Mouse (Mus musculus) gonadal fat pad, adult 2 months (tissue): ENCODE measurements around the gene Taok2. TPM values are rescaled to one million over a fixed set of nuclear protein-coding genes. Genes with fewer than 3 reads are reported as not detected.

Source experiments
- DNase-seq: peaks from one replicate; pipeline ENCODE4 v3.0.0-alpha.2; 2012; ENCODE audit warnings: low read depth
- polyA plus RNA-seq: library from polyadenylated mRNA; depleted of rRNA; stranded (reverse); fragments of >200 nt; gene quantifications from 2 replicates; pipeline ENCODE4 v1.2.3, GENCODE M21; 2012; rRNA removed

Taok2 gene
- polyA plus RNA-seq, 1 experiment: 62.6 TPM

- DNase-seq: no peak
Measured at GRCm38 (mm10) chr7:126825952-126826351, 58.6 kb downstream of the Taok2 start.

- DNase-seq: no peak
Measured at GRCm38 (mm10) chr7:126825403-126825802, 59.1 kb downstream of the Taok2 start.

DNA sequence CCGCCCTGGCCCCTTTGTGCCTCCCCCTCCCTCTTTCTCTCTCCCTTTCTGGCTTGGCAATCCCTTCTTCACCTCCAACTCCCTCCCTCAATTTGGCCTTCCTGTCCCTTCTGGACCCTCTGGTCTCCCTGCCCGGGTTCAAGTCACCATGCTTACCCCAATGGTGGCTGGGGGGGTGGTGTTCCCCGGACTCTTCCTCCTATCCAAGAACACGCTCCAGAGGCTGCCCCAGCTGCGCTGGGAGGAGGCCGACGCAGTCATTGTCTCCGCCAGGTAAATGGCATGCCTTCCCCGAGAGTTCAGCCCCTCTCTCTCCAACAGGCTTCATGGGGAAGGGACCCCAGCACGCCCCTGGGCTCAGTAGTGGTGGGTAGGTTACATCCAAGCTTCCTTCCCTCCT lies 60.6 kb downstream of the Taok2 start:
- DNase-seq: no peak

DNA sequence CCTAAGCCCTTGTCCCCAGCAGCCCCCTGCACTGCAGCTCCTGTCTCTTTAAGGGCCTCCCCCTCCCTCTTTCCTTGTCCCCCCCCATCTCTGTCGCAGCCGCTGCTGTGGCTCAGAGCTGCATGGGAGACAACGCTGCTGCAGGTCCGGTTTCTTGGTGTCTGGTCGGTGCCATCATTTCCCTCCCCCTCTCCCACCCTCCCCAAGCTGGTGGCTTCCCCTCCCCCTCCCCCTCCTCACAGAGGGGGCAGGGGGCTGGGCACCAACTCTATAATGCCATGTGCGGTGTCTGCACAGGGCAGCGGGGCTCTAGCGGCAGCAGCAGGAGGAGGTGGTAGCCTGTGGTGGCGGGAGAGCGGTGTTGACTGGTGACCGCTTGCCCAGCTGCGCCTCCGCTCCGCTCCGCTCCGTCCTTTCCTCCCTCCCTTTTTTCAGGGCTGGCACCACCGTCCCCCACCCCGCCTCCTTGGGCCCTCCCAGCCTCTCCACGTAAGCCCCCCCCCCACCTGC lies 61.2 kb downstream of the Taok2 start:
- no peak for DNase-seq

GRCm38 (mm10) chr7:126822741-126823140 lies 61.8 kb downstream of the Taok2 start:
- no peak for DNase-seq

GRCm38 (mm10) chr7:126821835-126822511 lies 62.5 kb downstream of the Taok2 start:
- no peak for DNase-seq

DNA sequence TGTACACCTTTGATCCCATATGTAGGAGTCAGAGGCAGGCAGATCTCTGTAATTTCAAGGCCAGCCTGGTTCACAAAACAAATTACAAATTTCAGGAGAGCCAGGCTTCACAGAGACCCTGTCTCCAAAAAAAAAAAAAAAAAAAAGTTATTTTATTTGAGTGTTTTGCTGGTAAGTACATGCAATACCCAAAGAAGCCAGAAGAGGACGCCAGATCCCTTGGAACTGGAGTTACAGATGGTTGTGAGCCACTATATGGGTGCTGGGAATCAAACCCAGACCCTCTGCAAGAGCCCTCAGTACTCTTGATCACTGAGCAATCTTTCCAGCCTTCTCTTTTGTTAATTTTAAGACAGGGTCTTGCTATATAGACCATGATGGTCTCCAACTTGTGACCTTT lies 65.7 kb downstream of the Taok2 start:
- DNase-seq: no peak

DNA sequence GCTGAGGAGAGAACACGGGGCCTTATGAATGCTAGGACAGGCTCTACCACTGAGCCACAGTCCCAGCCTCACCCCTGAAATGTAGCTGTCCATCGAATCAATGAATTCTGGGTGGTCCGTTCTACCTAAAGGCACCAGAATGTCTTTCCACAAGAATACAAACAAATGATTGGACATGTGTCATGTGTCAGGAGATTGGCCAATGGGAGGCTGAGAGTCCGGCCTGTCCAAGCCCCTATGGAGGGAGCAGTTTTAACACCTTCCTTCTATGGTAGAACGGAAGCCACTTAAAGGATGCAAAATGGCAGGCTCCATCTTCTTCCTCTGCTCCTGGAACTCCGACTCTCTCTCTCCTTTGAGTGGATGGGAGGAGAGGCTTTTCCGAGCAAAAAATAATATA lies 66.9 kb downstream of the Taok2 start:
- DNase-seq: no peak

GRCm38 (mm10) chr7:126816494-126816893 lies 68.0 kb downstream of the Taok2 start:
- no peak for DNase-seq

- no peak for DNase-seq
Measured at GRCm38 (mm10) chr7:126815726-126816222, 68.7 kb downstream of the Taok2 start.

Other genes with a start within 250 kb of the Taok2 start
- gene Sgf29, start 235.4 kb downstream of the Taok2 start, polyA plus RNA-seq: 25.4 and 48.2 TPM in 2 replicates
- 107 and 126 TPM in 2 replicates for gene Sult1a1, start 208.3 kb downstream of the Taok2 start, polyA plus RNA-seq
- gene Bola2, start 189.3 kb downstream of the Taok2 start, polyA plus RNA-seq: 70.6 and 75.0 TPM in 2 replicates
- gene Slx1b, start 188.9 kb downstream of the Taok2 start, polyA plus RNA-seq: 24.2 and 26.3 TPM in 2 replicates
- 38.2 and 61.2 TPM in 2 replicates for gene Coro1a, start 176.9 kb downstream of the Taok2 start, polyA plus RNA-seq
- 146 and 169 TPM in 2 replicates for gene Mapk3, start 125.1 kb downstream of the Taok2 start, polyA plus RNA-seq
- gene Gdpd3, start 118.4 kb downstream of the Taok2 start, polyA plus RNA-seq: 7.6 and 51.9 TPM in 2 replicates
- 212 and 269 TPM in 2 replicates for gene Ypel3, start 107.7 kb downstream of the Taok2 start, polyA plus RNA-seq
- gene Tbx6, start 103.2 kb downstream of the Taok2 start, polyA plus RNA-seq: 1.9 and 2.1 TPM in 2 replicates
- 129 and 161 TPM in 2 replicates for gene Ppp4c, start 92.2 kb downstream of the Taok2 start, polyA plus RNA-seq
- gene Fam57b, start 87.0 kb downstream of the Taok2 start, polyA plus RNA-seq: 11.8 and 27.3 TPM in 2 replicates
- gene 4930451I11Rik, start 53.1 kb downstream of the Taok2 start, polyA plus RNA-seq: not detected in 2 replicates
- 0.13 TPM in 1 of 2 replicates, not detected in the other for gene Doc2a, start 37.3 kb downstream of the Taok2 start, polyA plus RNA-seq
- 3.2 and 6.0 TPM in 2 replicates for gene Hirip3, start 22.7 kb downstream of the Taok2 start, polyA plus RNA-seq
- gene Ino80e, start 22.3 kb downstream of the Taok2 start, polyA plus RNA-seq: 33.7 and 39.6 TPM in 2 replicates
- 88.1 and 102 TPM in 2 replicates for gene Tmem219, start 38.2 kb upstream of the Taok2 start, polyA plus RNA-seq
- 19.7 and 21.3 TPM in 2 replicates for gene Kctd13, start 44.2 kb upstream of the Taok2 start, polyA plus RNA-seq
- 0.26 and 0.32 TPM in 2 replicates for gene Asphd1, start 64.9 kb upstream of the Taok2 start, polyA plus RNA-seq
- 2.5 and 2.8 TPM in 2 replicates for gene Sez6l2, start 65.9 kb upstream of the Taok2 start, polyA plus RNA-seq
- 240 and 245 TPM in 2 replicates for gene Cdipt, start 91.2 kb upstream of the Taok2 start, polyA plus RNA-seq
- 5.3 and 8.5 TPM in 2 replicates for gene Cdiptos, start 91.4 kb upstream of the Taok2 start, polyA plus RNA-seq
- gene Mvp, start 129.9 kb upstream of the Taok2 start, polyA plus RNA-seq: 84.9 and 85.3 TPM in 2 replicates
- gene Pagr1b, start 131.8 kb upstream of the Taok2 start, polyA plus RNA-seq: 2.4 and 5.3 TPM in 2 replicates
- gene Pagr1a, start 132.6 kb upstream of the Taok2 start, polyA plus RNA-seq: 6.9 and 8.0 TPM in 2 replicates
- gene Gm42742, start 136.4 kb upstream of the Taok2 start, polyA plus RNA-seq: 19.8 and 21.2 TPM in 2 replicates
- 7.3 and 8.9 TPM in 2 replicates for gene Prrt2, start 136.5 kb upstream of the Taok2 start, polyA plus RNA-seq
- gene Maz, start 142.3 kb upstream of the Taok2 start, polyA plus RNA-seq: 80.5 and 81.9 TPM in 2 replicates
- 1.3 and 2.1 TPM in 2 replicates for gene Kif22, start 157.8 kb upstream of the Taok2 start, polyA plus RNA-seq
- 0.86 and 1.5 TPM in 2 replicates for gene Zg16, start 202.6 kb upstream of the Taok2 start, polyA plus RNA-seq
- gene AI467606, start 206.7 kb upstream of the Taok2 start, polyA plus RNA-seq: 14.8 and 17.4 TPM in 2 replicates
- 1.7 and 2.1 TPM in 2 replicates for gene Qprt, start 237.5 kb upstream of the Taok2 start, polyA plus RNA-seq